Mouse (Mus musculus): Measurements from ENCODE around the gene Parp2. TPM values are rescaled to one million over a fixed set of nuclear protein-coding genes. Genes with fewer than 3 reads are reported as not detected.
"Not testable (repeated sequence)": the region's sequence is repeated elsewhere in the genome, so short reads cannot be mapped to it uniquely, and the experiment has no call there.

The Parp2 gene
- polyA plus RNA-seq, 1 experiment from 2014 or later, result 39.5 TPM

- no peak for DNase-seq
- Histone ChIP-seq H3K4me1 (replicated peaks) (no peaks in the 10 kb centered on the region), H3K9ac (no peak overlapping the region), H3K27ac (no peak overlapping the region), H3K36me3 (no peaks in the 10 kb centered on the region), H3K4me2 (no peak overlapping the region), H3K4me3 (replicated peaks) (no peak overlapping the region), H3K9me3 (replicated peaks) (no peaks in the 10 kb centered on the region), H3K27me3 (no peaks in the 10 kb centered on the region)
- 39% methylated on average over 2 of the region's 2 CpGs for WGBS (ENCODE audit: insufficient replicate concordance)
- ATAC-seq (ENCODE audit: low read depth), result no peak
These were observed 26.8 kb downstream of the Parp2 start for GRCm38 (mm10) chr14:50834435-50834834.

GRCm38 (mm10) chr14:50837236-50837635 lies 29.6 kb downstream of the Parp2 start:
- Histone ChIP-seq H3K4me3 (replicated peaks) (no peak overlapping the region), H3K36me3 (no peaks in the 10 kb centered on the region), H3K27me3 (no peaks in the 10 kb centered on the region), H3K4me2 (no peak overlapping the region), H3K9me3 (replicated peaks) (no peaks in the 10 kb centered on the region), H3K9ac (no peak overlapping the region), H3K4me1 (replicated peaks) (no peaks in the 10 kb centered on the region), H3K27ac (no peak overlapping the region)
- DNase-seq, result peak; percentile 9
- no peak for ATAC-seq (ENCODE audit: low read depth)
- 67% methylated on average over 6 of the region's 6 CpGs for WGBS (ENCODE audit: insufficient replicate concordance)

- H3K4me3 ChIP-seq (replicated peaks), result no peak overlapping the region
- no peak overlapping the region for H3K9ac ChIP-seq
- peaks cover 14% of the 10 kb centered on the region for H3K36me3 ChIP-seq
- no peaks in the 10 kb centered on the region for H3K4me1 ChIP-seq (replicated peaks)
- ATAC-seq (ENCODE audit: low read depth) (no peak), DNase-seq (no peak)
- H3K9me3 ChIP-seq (replicated peaks), result no peaks in the 10 kb centered on the region
- WGBS (ENCODE audit: insufficient replicate concordance), result 73% methylated on average over 5 of the region's 5 CpGs
- no peak overlapping the region for H3K4me2 ChIP-seq
- no peak overlapping the region for H3K27ac ChIP-seq
- no peaks in the 10 kb centered on the region for H3K27me3 ChIP-seq
These were observed 48.1 kb downstream of the Parp2 start for GRCm38 (mm10) chr14:50855788-50856187.

- Histone ChIP-seq H3K4me2 (no peak overlapping the region), H3K27ac (no peak overlapping the region), H3K4me1 (replicated peaks) (no peaks in the 10 kb centered on the region), H3K4me3 (replicated peaks) (no peak overlapping the region), H3K9ac (no peak overlapping the region), H3K36me3 (peaks cover 11% of the 10 kb centered on the region), H3K27me3 (no peaks in the 10 kb centered on the region), H3K9me3 (replicated peaks) (no peaks in the 10 kb centered on the region)
- ATAC-seq (ENCODE audit: low read depth) (no peak), DNase-seq (no peak)
- WGBS (ENCODE audit: insufficient replicate concordance), result 68% methylated on average over 10 of the region's 10 CpGs
These were observed 55.0 kb downstream of the Parp2 start for GRCm38 (mm10) chr14:50862641-50863040.

- not testable (repeated sequence) for H3K27me3 ChIP-seq; H3K9ac ChIP-seq; H3K9me3 ChIP-seq (replicated peaks); H3K27ac ChIP-seq; H3K4me1 ChIP-seq (replicated peaks); DNase-seq; H3K4me3 ChIP-seq (replicated peaks); H3K4me2 ChIP-seq; ATAC-seq (ENCODE audit: low read depth)
- H3K36me3 ChIP-seq, result peaks cover 11% of the 10 kb centered on the region
These were observed 57.4 kb downstream of the Parp2 start for GRCm38 (mm10) chr14:50865005-50865404.

GRCm38 (mm10) chr14:50866966-50867365 lies 59.3 kb downstream of the Parp2 start:
- DNase-seq, result no peak
- H3K9ac ChIP-seq, result no peak overlapping the region

GRCm38 (mm10) chr14:50868211-50868610 lies 60.6 kb downstream of the Parp2 start:
- no peak for DNase-seq
- H3K4me1 ChIP-seq (replicated peaks), result peaks cover 11% of the 10 kb centered on the region
- no peaks in the 10 kb centered on the region for H3K9me3 ChIP-seq (replicated peaks)
- ATAC-seq (ENCODE audit: low read depth), result no peak
- H3K9ac ChIP-seq, result no peak overlapping the region
- no peak overlapping the region for H3K4me2 ChIP-seq
- no peaks in the 10 kb centered on the region for H3K36me3 ChIP-seq
- no peak overlapping the region for H3K4me3 ChIP-seq (replicated peaks)
- WGBS (ENCODE audit: insufficient replicate concordance), result 60% methylated on average over 4 of the region's 4 CpGs
- no peak overlapping the region for H3K27ac ChIP-seq
- no peaks in the 10 kb centered on the region for H3K27me3 ChIP-seq

More at GRCm38 (mm10) chr14:50866966-50867365, 59.3 kb downstream of the Parp2 start:
- no peaks in the 10 kb centered on the region for H3K36me3 ChIP-seq
- no peak overlapping the region for H3K27ac ChIP-seq
- no peaks in the 10 kb centered on the region for H3K9me3 ChIP-seq (replicated peaks)
- H3K27me3 ChIP-seq, result no peaks in the 10 kb centered on the region
- H3K4me3 ChIP-seq (replicated peaks), result no peak overlapping the region
- 76% methylated on average over 3 of the region's 3 CpGs for WGBS (ENCODE audit: insufficient replicate concordance)
- peaks cover 11% of the 10 kb centered on the region for H3K4me1 ChIP-seq (replicated peaks)
- no peak overlapping the region for H3K4me2 ChIP-seq
- ATAC-seq (ENCODE audit: low read depth), result no peak

GRCm38 (mm10) chr14:50868656-50869055 lies 61.0 kb downstream of the Parp2 start:
- H3K27ac ChIP-seq, result no peak overlapping the region
- H3K9ac ChIP-seq, result no peak overlapping the region
- no peak for ATAC-seq (ENCODE audit: low read depth)
- DNase-seq, result no peak
- H3K4me3 ChIP-seq (replicated peaks), result no peak overlapping the region
- peaks cover 11% of the 10 kb centered on the region for H3K4me1 ChIP-seq (replicated peaks)
- no peak overlapping the region for H3K4me2 ChIP-seq
- WGBS (ENCODE audit: insufficient replicate concordance), result 63% methylated on average over 5 of the region's 5 CpGs
- no peaks in the 10 kb centered on the region for H3K27me3 ChIP-seq
- H3K9me3 ChIP-seq (replicated peaks), result no peaks in the 10 kb centered on the region
- no peaks in the 10 kb centered on the region for H3K36me3 ChIP-seq

- H3K4me1 ChIP-seq (replicated peaks), result peaks cover 16% of the 10 kb centered on the region
- 5% methylated on average over 32 of the region's 32 CpGs for WGBS (ENCODE audit: insufficient replicate concordance)
- no peaks in the 10 kb centered on the region for H3K27me3 ChIP-seq
- peak within 1 kb of the TSS; percentile 69 for H3K9ac ChIP-seq
- peak within 1 kb of the TSS; percentile 64 for H3K4me3 ChIP-seq (replicated peaks)
- no peaks in the 10 kb centered on the region for H3K36me3 ChIP-seq
- DNase-seq (peak; percentile 61), ATAC-seq (ENCODE audit: low read depth) (peak; percentile 89)
- no peaks in the 10 kb centered on the region for H3K9me3 ChIP-seq (replicated peaks)
- H3K27ac ChIP-seq, result peak within 1 kb of the TSS; percentile 50; the same call in 1 of the 2 replicates
- H3K4me2 ChIP-seq, result peak within 1 kb of the TSS; percentile 75
These were observed 62.5 kb downstream of the Parp2 start, which contains the start of gene Tep1 for GRCm38 (mm10) chr14:50869889-50870804. TSS of gene Tep1 (minus strand) at chr14:50870560.

- peaks cover 16% of the 10 kb centered on the region for H3K4me1 ChIP-seq (replicated peaks)
- H3K4me3 ChIP-seq (replicated peaks), result peak overlapping the region; percentile 64
- H3K27me3 ChIP-seq, result no peaks in the 10 kb centered on the region
- H3K9ac ChIP-seq, result no peak overlapping the region
- no peaks in the 10 kb centered on the region for H3K9me3 ChIP-seq (replicated peaks)
- ATAC-seq (ENCODE audit: low read depth) (no peak), DNase-seq (no peak)
- H3K36me3 ChIP-seq, result no peaks in the 10 kb centered on the region
- H3K27ac ChIP-seq, result no peak overlapping the region
- peak overlapping the region; percentile 75 for H3K4me2 ChIP-seq
- WGBS (ENCODE audit: insufficient replicate concordance), result 42% methylated on average over 5 of the region's 5 CpGs
These were observed 63.1 kb downstream of the Parp2 start for GRCm38 (mm10) chr14:50870805-50871143.

Data from liver, embryonic 13.5 days (tissue).